Mouse (Mus musculus): ENCODE measurements around the gene Olfr718-ps1. TPM values are rescaled to one million over a fixed set of nuclear protein-coding genes. Genes with fewer than 3 reads are reported as not detected.
A peak's percentile ranks its signal among the peaks of the same experiment; 100 is the strongest.

Gene Olfr718-ps1
- polyA plus RNA-seq, 1 experiment from 2014 or later: 0.04 TPM

GRCm38 (mm10) chr5:143126908-143127307 lies 20.5 kb downstream of the Olfr718-ps1 start:
- Histone ChIP-seq H3K9ac (no peak overlapping the region), H3K9me3 (peaks cover 3% of the 10 kb centered on the region), H3K27ac (replicated peaks) (no peak overlapping the region), H3K27me3 (no peaks in the 10 kb centered on the region), H3K4me1 (replicated peaks) (no peaks in the 10 kb centered on the region), H3K4me3 (no peak overlapping the region), H3K4me2 (no peak overlapping the region), H3K36me3 (no peaks in the 10 kb centered on the region)
- ATAC-seq (ENCODE audit: low read depth): no peak
- 71% methylated on average over 4 of the region's 4 CpGs for WGBS

- H3K9ac ChIP-seq: no peak overlapping the region
- no peaks in the 10 kb centered on the region for H3K36me3 ChIP-seq
- no peak overlapping the region for H3K27ac ChIP-seq (replicated peaks)
- no peaks in the 10 kb centered on the region for H3K4me1 ChIP-seq (replicated peaks)
- ATAC-seq (ENCODE audit: low read depth): no peak
- H3K4me3 ChIP-seq: no peak overlapping the region
- peaks cover 3% of the 10 kb centered on the region for H3K9me3 ChIP-seq
- H3K4me2 ChIP-seq: no peak overlapping the region
- no peaks in the 10 kb centered on the region for H3K27me3 ChIP-seq
- 91% methylated on average over 9 of the region's 9 CpGs for WGBS
Observed at GRCm38 (mm10) chr5:143126089-143126488, 21.3 kb downstream of the Olfr718-ps1 start.

- no peak for ATAC-seq (ENCODE audit: low read depth)
- Histone ChIP-seq H3K36me3 (no peaks in the 10 kb centered on the region), H3K27me3 (no peaks in the 10 kb centered on the region), H3K4me1 (replicated peaks) (no peaks in the 10 kb centered on the region), H3K4me2 (no peak overlapping the region), H3K4me3 (no peak overlapping the region), H3K9ac (no peak overlapping the region), H3K27ac (replicated peaks) (no peak overlapping the region; the same call in 1 of the 2 replicates), H3K9me3 (peaks cover 3% of the 10 kb centered on the region)
- WGBS: 45% methylated on average over 7 of the region's 7 CpGs
Observed at GRCm38 (mm10) chr5:143125601-143126000, 21.8 kb downstream of the Olfr718-ps1 start.

- 85% methylated on average over 4 of the region's 4 CpGs for WGBS
- no peak for ATAC-seq (ENCODE audit: low read depth)
- Histone ChIP-seq H3K4me2 (no peak overlapping the region), H3K4me3 (no peak overlapping the region), H3K9me3 (peaks cover 3% of the 10 kb centered on the region), H3K9ac (no peak overlapping the region), H3K4me1 (replicated peaks) (no peaks in the 10 kb centered on the region), H3K27me3 (no peaks in the 10 kb centered on the region), H3K27ac (replicated peaks) (no peak overlapping the region), H3K36me3 (no peaks in the 10 kb centered on the region)
Observed at GRCm38 (mm10) chr5:143124805-143125378, 22.5 kb downstream of the Olfr718-ps1 start.

GRCm38 (mm10) chr5:143122673-143123072 lies 24.7 kb downstream of the Olfr718-ps1 start:
- WGBS: 33% methylated on average over 1 of the region's 1 CpGs
- H3K27ac ChIP-seq (replicated peaks): no peak overlapping the region
- no peak for ATAC-seq (ENCODE audit: low read depth)
- no peak overlapping the region for H3K4me3 ChIP-seq
- H3K9me3 ChIP-seq: no peaks in the 10 kb centered on the region
- H3K36me3 ChIP-seq: no peaks in the 10 kb centered on the region
- no peaks in the 10 kb centered on the region for H3K27me3 ChIP-seq
- H3K4me1 ChIP-seq (replicated peaks): no peaks in the 10 kb centered on the region
- no peak overlapping the region for H3K4me2 ChIP-seq
- H3K9ac ChIP-seq: no peak overlapping the region

- no peaks in the 10 kb centered on the region for H3K36me3 ChIP-seq
- 83% methylated on average over 8 of the region's 8 CpGs for WGBS
- no peaks in the 10 kb centered on the region for H3K4me1 ChIP-seq (replicated peaks)
- ATAC-seq (ENCODE audit: low read depth): no peak
- H3K27ac ChIP-seq (replicated peaks): no peak overlapping the region
- no peak overlapping the region for H3K4me3 ChIP-seq
- no peak overlapping the region for H3K4me2 ChIP-seq
- no peak overlapping the region for H3K9ac ChIP-seq
- H3K27me3 ChIP-seq: no peaks in the 10 kb centered on the region
- no peaks in the 10 kb centered on the region for H3K9me3 ChIP-seq
Observed at GRCm38 (mm10) chr5:143122125-143122524, 25.3 kb downstream of the Olfr718-ps1 start.

GRCm38 (mm10) chr5:143112281-143113246 lies 34.8 kb downstream of the Olfr718-ps1 start, which contains the start of gene Rnf216:
Rnf216 (minus strand) TSS chr5:143112994.
- Histone ChIP-seq H3K4me1 (replicated peaks) (peaks cover 18% of the 10 kb centered on the region), H3K27ac (replicated peaks) (peak within 1 kb of the TSS; percentile 85), H3K36me3 (no peaks in the 10 kb centered on the region), H3K9ac (peak within 1 kb of the TSS; percentile 93), H3K4me2 (peak within 1 kb of the TSS; percentile 80), H3K9me3 (no peaks in the 10 kb centered on the region), H3K4me3 (peak within 1 kb of the TSS; percentile 75), H3K27me3 (no peaks in the 10 kb centered on the region)
- peak; percentile 94 for ATAC-seq (ENCODE audit: low read depth)
- 1% methylated on average over 79 of the region's 110 CpGs for WGBS

- ATAC-seq (ENCODE audit: low read depth): no peak
- Histone ChIP-seq H3K36me3 (no peaks in the 10 kb centered on the region), H3K9ac (no peak overlapping the region), H3K4me1 (replicated peaks) (peaks cover 21% of the 10 kb centered on the region), H3K4me2 (no peak overlapping the region), H3K4me3 (no peak overlapping the region), H3K27ac (replicated peaks) (no peak overlapping the region), H3K9me3 (no peaks in the 10 kb centered on the region), H3K27me3 (no peaks in the 10 kb centered on the region)
- 92% methylated on average over 3 of the region's 3 CpGs for WGBS
Observed at GRCm38 (mm10) chr5:143106842-143107241, 40.5 kb downstream of the Olfr718-ps1 start.

- no peak overlapping the region for H3K4me2 ChIP-seq
- peaks cover 27% of the 10 kb centered on the region for H3K4me1 ChIP-seq (replicated peaks)
- no peaks in the 10 kb centered on the region for H3K27me3 ChIP-seq
- no peak for ATAC-seq (ENCODE audit: low read depth)
- no peak overlapping the region for H3K9ac ChIP-seq
- H3K4me3 ChIP-seq: no peak overlapping the region
- H3K27ac ChIP-seq (replicated peaks): no peak overlapping the region
- no peaks in the 10 kb centered on the region for H3K36me3 ChIP-seq
- WGBS: 95% methylated on average over 2 of the region's 2 CpGs
- no peaks in the 10 kb centered on the region for H3K9me3 ChIP-seq
Observed at GRCm38 (mm10) chr5:143103231-143103630, 44.1 kb downstream of the Olfr718-ps1 start.

GRCm38 (mm10) chr5:143101626-143102025 lies 45.8 kb downstream of the Olfr718-ps1 start:
- Histone ChIP-seq H3K9ac (no peak overlapping the region), H3K4me2 (no peak overlapping the region), H3K27me3 (no peaks in the 10 kb centered on the region), H3K36me3 (no peaks in the 10 kb centered on the region), H3K9me3 (no peaks in the 10 kb centered on the region), H3K27ac (replicated peaks) (no peak overlapping the region), H3K4me1 (replicated peaks) (peaks cover 27% of the 10 kb centered on the region), H3K4me3 (no peak overlapping the region)
- ATAC-seq (ENCODE audit: low read depth): no peak
- WGBS: 89% methylated on average over 1 of the region's 1 CpGs

- Histone ChIP-seq H3K36me3 (peaks cover 34% of the 10 kb centered on the region), H3K9me3 (no peaks in the 10 kb centered on the region), H3K4me3 (no peak overlapping the region), H3K27me3 (no peaks in the 10 kb centered on the region), H3K27ac (replicated peaks) (no peak overlapping the region), H3K4me1 (replicated peaks) (peaks cover 6% of the 10 kb centered on the region; the same call in 1 of the 2 replicates), H3K9ac (no peak overlapping the region), H3K4me2 (no peak overlapping the region)
- ATAC-seq (ENCODE audit: low read depth): no peak
- WGBS: 87% methylated on average over 7 of the region's 7 CpGs
Observed at GRCm38 (mm10) chr5:143095256-143095655, 52.1 kb downstream of the Olfr718-ps1 start.

- H3K9ac ChIP-seq: no peak overlapping the region
- no peaks in the 10 kb centered on the region for H3K9me3 ChIP-seq
- WGBS: 68% methylated on average over 3 of the region's 3 CpGs
- no peak overlapping the region for H3K4me2 ChIP-seq
- no peak overlapping the region for H3K27ac ChIP-seq (replicated peaks)
- peaks cover 57% of the 10 kb centered on the region for H3K36me3 ChIP-seq
- H3K4me1 ChIP-seq (replicated peaks): no peaks in the 10 kb centered on the region
- ATAC-seq (ENCODE audit: low read depth): no peak
- H3K4me3 ChIP-seq: no peak overlapping the region
- no peaks in the 10 kb centered on the region for H3K27me3 ChIP-seq
Observed at GRCm38 (mm10) chr5:143092891-143093290, 54.5 kb downstream of the Olfr718-ps1 start.
